Mouse (Mus musculus) stomach, embryonic 14.5 days (tissue): ENCODE measurements around the gene Grik4. TPM values are rescaled to one million over a fixed set of nuclear protein-coding genes. Genes with fewer than 3 reads are reported as not detected.

Source experiments
- microRNA-seq: library from miRNA; unstranded; fragments of <30 nt; microRNA quantifications from one replicate; pipeline ENCODE4, GENCODE M21; 2016
- polyA plus RNA-seq: library from polyadenylated mRNA; unstranded; fragments of >200 nt; fragmentation: Nextera tagmentation; extraction: Ambion mirVana; gene quantifications from 2 replicates; pipeline ENCODE4 v1.2.1, GENCODE M21; 2014

The Grik4 gene
- polyA plus RNA-seq, 1 experiment from 2014 or later: 1.4 TPM

Small RNA genes within 50 kb of the gene (microRNA-seq; reads per million reads assigned to microRNA genes)
- gene Gm27509: not detected

Other genes starting within 250 kb of the Grik4 start
- 27.1 and 30.3 TPM in 2 replicates for gene Arhgef12, start 162.7 kb upstream of the Grik4 start, polyA plus RNA-seq
- gene Tmem136, start 172.1 kb upstream of the Grik4 start, polyA plus RNA-seq: 4.7 and 5.5 TPM in 2 replicates